Mouse (Mus musculus) urinary bladder, postnatal 10 days (tissue): Measurements from ENCODE around the gene Vmn2r116.
"Not testable (repeated sequence)": the region's sequence is repeated elsewhere in the genome, so short reads cannot be mapped to it uniquely, and the experiment has no call there.

Source experiments
- DNase-seq: peaks from one replicate; pipeline ENCODE4 v3.0.0; 2022; ENCODE audit warnings: low spot score

Vmn2r116 gene

DNA sequence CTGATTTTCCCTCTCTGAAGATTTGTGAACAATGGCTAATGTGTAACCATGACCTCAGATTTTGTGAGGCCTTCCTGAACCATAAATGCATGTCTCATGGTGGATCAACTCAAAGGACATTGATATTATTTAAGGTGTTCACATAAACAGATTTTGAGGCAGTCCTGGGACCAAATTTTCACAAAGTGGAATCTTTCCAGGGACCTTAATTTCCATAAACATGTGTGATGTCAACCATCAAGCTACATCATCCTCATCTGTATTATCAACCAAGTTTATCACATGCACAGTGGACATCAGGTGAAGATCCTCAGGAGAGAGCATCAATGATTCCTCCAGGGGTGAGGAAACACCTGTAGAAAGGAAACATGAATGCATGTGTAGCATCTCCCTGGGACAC lies at the start of gene Vmn2r116:
TSS of gene Vmn2r116 (plus strand) at position 301 of the 400 bp plus-strand sequence.
- not testable (repeated sequence) for DNase-seq

DNA sequence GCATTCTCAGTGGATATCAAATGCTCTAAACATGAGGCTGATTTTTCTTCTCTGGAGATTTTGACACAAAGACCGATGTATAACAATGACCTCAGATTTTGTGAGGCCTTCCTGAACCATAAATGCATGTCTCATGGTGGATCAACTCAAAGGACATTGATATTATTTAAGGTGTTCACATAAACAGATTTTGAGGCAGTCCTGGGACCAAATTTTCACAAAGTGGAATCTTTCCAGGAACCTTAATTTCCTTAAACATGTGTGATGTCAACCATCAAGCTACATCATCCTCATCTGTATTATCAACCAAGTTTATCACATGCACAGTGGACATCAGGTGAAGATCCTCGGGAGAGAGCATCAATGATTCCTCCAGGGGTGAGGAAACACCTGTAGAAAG lies 41.0 kb upstream of the Vmn2r116 start, which contains the start of gene Vmn2r115:
TSS of gene Vmn2r115 (plus strand) at position 301 of the 400 bp plus-strand sequence.
- DNase-seq, result not testable (repeated sequence)

DNA sequence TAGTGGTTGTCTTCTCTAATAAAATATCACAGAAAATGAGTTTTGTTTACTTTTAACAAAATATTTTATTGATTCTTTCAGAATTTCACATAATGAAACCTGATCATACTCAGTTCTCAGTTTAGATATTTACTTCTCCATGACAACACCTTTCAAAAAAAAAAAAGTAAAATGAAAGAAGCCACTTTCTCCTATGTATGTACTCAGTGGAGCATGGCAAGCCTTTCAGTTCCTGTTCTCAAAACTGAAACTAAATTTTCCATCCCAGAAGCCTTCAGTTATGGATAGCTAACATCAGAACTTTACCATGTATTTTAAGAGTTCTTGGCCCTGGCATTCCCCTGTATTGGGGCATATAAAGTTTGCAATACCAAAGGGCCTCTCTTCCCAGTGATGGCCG lies 32.8 kb upstream of the Vmn2r116 start:
- DNase-seq, result no peak

DNA sequence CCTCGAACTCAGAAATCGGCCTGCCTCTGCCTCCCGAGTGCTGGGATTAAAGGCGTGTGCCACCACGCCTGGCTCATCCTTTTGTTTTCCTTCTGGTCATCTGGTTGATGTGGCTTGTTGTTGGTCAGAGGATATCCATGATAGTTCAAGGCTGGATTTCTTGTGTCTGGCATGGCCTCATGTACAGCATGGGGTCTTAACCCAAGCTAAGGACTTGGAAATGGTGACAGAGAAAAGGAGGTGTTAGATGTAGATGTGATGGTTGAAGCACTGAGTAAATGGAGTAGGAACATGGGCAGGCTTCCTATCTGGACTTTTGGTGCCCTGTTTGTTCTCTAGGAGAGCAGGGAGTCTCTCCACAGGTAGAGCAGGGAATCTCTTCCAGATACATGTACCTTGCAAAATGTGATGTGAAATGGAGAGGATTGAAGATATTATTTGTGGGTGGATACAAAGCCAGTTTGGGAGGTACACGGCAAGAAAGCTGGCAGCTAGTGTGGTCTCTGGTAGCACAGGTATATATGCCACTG lies 48.8 kb downstream of the Vmn2r116 start:
- no peak for DNase-seq
